Mouse (Mus musculus): ENCODE results near the gene Gpr179. TPM values are rescaled to one million over a fixed set of nuclear protein-coding genes. Genes with fewer than 3 reads are reported as not detected.

The Gpr179 gene
- polyA plus RNA-seq, 1 experiment from 2014 or later: 0.05 TPM

DNA sequence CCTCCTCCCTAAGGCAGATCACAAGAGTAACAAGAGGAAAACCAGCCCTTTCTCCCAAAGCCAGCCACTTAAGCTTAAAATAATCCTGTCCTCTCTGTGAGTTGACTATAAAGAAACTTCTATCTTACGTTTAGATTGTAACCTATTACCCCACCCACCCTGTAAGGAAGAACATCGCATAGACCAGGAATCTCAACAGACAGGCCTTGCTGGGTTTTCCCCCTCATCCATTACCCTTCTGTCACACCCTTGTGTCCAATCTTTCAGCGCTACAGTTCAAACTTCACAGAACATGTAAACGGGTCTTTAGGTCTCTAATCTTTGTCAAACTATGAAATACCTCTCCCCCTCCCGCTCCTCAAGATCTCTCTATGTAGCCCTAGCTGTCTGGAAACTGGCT is 47.2 kb downstream of the Gpr179 start:
- H3K27ac ChIP-seq: no peak overlapping the region
- H3K9me3 ChIP-seq (replicated peaks): no peaks in the 10 kb centered on the region
- H3K4me3 ChIP-seq: no peak overlapping the region
- no peak overlapping the region for H3K4me2 ChIP-seq
- WGBS: 63% methylated on average over 5 of the region's 5 CpGs
- H3K9ac ChIP-seq: no peak overlapping the region
- H3K36me3 ChIP-seq: no peaks in the 10 kb centered on the region
- no peaks in the 10 kb centered on the region for H3K27me3 ChIP-seq
- no peak for ATAC-seq (replicated peaks; ENCODE audit: insufficient number of reproducible peaks, insufficient read depth, low FRiP score, low read depth)
- H3K4me1 ChIP-seq (replicated peaks): peaks cover 38% of the 10 kb centered on the region

DNA sequence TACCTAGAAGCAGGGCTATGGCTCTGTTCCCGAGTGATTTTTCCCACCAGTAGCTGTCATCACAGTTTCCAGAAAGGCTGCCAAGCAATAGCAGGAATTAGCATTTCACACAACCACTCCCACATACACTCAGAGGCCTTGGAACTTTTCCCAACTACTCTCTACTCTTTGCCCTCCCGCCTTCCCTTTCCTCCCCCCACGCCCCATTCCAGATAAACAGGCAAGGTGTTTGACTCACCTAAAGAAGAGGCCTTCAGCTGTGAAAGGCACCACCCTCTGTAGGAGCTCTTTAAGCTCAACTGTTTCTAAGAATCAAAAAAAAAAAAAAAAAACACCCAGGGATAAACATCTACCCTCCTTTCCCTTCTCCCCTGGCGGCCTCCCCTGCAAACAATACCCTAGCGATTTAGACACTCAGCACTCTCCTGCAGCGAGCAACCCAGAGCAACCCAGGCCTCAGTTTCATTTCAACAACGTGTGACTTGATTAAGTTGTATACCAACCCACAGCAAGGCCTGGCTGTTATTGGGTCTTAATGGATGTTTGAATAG is 49.6 kb downstream of the Gpr179 start:
- peak overlapping the region; percentile 89 for H3K27ac ChIP-seq
- no peaks in the 10 kb centered on the region for H3K27me3 ChIP-seq
- 13% methylated on average over 7 of the region's 7 CpGs for WGBS
- no peaks in the 10 kb centered on the region for H3K36me3 ChIP-seq
- H3K4me1 ChIP-seq (replicated peaks): peaks cover 31% of the 10 kb centered on the region
- H3K4me3 ChIP-seq: no peak overlapping the region
- H3K4me2 ChIP-seq: peak overlapping the region; percentile 24; the same call in 1 of the 2 replicates
- ATAC-seq (replicated peaks; ENCODE audit: insufficient number of reproducible peaks, insufficient read depth, low FRiP score, low read depth): peak; percentile 87
- H3K9ac ChIP-seq: 0 out of 2 replicates have a peak overlapping the region, but pooled peaks have one; percentile 14
- H3K9me3 ChIP-seq (replicated peaks): no peaks in the 10 kb centered on the region

DNA sequence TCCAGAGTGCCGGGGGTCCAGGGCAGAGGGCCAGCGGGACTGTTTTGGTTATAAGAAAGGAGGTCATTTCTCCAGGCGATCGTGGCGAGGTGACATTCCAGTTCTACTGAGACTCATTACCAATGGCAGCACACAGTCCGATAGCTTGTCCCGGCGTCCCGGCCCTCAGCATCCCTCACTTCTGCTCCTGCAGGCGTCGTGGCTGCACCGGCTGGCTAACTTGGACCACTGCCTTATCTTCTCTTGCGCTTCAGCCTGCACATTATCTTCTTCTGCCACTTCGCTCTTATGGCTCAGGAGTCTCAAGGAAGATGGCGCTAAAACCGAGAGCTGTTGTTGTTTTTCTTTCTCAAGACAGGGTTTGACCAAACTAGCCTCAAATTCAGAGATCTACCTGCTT is 50.5 kb downstream of the Gpr179 start:
- Histone ChIP-seq H3K27me3 (no peaks in the 10 kb centered on the region), H3K27ac (peak overlapping the region; percentile 89), H3K4me2 (no peak overlapping the region), H3K4me3 (no peak overlapping the region), H3K9ac (no peak overlapping the region), H3K9me3 (replicated peaks) (no peaks in the 10 kb centered on the region), H3K36me3 (no peaks in the 10 kb centered on the region), H3K4me1 (replicated peaks) (peaks cover 31% of the 10 kb centered on the region)
- WGBS: 63% methylated on average over 16 of the region's 16 CpGs
- no peak for ATAC-seq (replicated peaks; ENCODE audit: insufficient number of reproducible peaks, insufficient read depth, low FRiP score, low read depth)

DNA sequence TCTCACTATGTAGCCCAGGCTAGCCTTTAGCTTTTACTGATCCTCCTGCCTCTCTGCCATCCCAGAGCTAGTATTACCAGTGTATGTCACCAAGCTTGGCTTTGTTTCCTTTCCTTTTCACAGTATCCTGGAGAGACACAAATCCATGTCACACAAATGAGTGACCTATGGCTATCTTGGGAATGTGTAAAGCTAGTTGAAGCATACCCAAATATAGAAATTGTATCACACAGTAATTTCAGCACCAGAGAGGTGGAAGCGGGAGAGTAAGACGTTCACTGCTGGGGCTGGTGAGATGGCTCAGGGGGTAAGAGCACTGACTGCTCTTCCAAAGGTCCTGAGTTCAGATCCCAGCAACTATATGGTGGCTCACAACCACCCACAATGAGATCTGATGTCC is 51.9 kb downstream of the Gpr179 start:
- Histone ChIP-seq H3K36me3 (no peaks in the 10 kb centered on the region), H3K27ac (peak overlapping the region; percentile 89), H3K9ac (no peak overlapping the region), H3K4me1 (replicated peaks) (peaks cover 31% of the 10 kb centered on the region), H3K4me3 (no peak overlapping the region), H3K27me3 (no peaks in the 10 kb centered on the region), H3K9me3 (replicated peaks) (no peaks in the 10 kb centered on the region), H3K4me2 (no peak overlapping the region)
- ATAC-seq (replicated peaks; ENCODE audit: insufficient number of reproducible peaks, insufficient read depth, low FRiP score, low read depth): peak; percentile 56; the same call in 1 of the 2 replicates
- 57% methylated on average over 2 of the region's 2 CpGs for WGBS

DNA sequence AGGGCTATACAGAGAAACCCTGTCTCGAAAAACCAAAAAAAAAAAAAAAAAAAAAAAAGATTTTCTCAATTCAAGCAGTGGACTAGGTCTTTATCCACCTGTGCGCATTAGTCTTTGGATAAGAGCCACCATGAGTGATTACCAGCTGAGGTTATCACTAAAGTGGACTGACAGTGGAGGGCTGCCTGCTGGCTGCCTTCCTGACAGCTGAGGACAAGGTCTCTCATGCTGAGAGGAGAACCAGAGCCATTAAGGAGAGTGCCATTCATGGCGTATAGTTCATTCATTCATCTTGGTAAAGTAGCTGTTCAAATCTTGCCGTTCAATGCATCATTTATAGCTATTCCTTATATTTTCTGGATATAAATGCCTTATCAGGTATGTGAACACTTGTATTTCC is 55.3 kb downstream of the Gpr179 start:
- H3K27ac ChIP-seq: no peak overlapping the region
- no peaks in the 10 kb centered on the region for H3K27me3 ChIP-seq
- no peaks in the 10 kb centered on the region for H3K36me3 ChIP-seq
- WGBS: 58% methylated on average over 3 of the region's 4 CpGs
- H3K4me3 ChIP-seq: no peak overlapping the region
- H3K4me1 ChIP-seq (replicated peaks): peaks cover 13% of the 10 kb centered on the region
- no peak overlapping the region for H3K4me2 ChIP-seq
- no peak overlapping the region for H3K9ac ChIP-seq
- ATAC-seq (replicated peaks; ENCODE audit: insufficient number of reproducible peaks, insufficient read depth, low FRiP score, low read depth): no peak
- no peaks in the 10 kb centered on the region for H3K9me3 ChIP-seq (replicated peaks)

DNA sequence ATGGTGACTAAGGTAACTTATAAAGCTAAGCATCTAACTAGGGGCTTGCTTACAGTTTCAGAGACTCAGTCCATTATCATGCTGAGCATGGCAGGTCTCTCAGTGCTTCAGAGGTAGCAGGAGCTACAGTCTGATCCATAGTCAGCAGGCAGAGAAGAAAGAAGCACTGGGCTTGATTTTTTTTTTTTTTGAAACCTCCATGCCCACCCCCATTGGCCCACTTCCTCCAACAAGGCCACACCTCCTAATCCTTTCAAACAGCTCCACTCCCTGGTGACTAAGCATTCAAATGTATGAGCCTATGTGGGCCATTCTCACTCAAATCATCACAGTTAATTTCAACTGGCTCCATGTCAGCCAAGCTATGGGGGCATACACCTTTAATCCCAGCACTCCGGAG is 59.1 kb downstream of the Gpr179 start:
- no peak overlapping the region for H3K27ac ChIP-seq
- ATAC-seq (replicated peaks; ENCODE audit: insufficient number of reproducible peaks, insufficient read depth, low FRiP score, low read depth): no peak
- no peak overlapping the region for H3K4me3 ChIP-seq
- no peak overlapping the region for H3K9ac ChIP-seq
- 74% methylated on average over 1 of the region's 1 CpGs for WGBS
- H3K9me3 ChIP-seq (replicated peaks): no peaks in the 10 kb centered on the region
- H3K27me3 ChIP-seq: no peaks in the 10 kb centered on the region
- no peaks in the 10 kb centered on the region for H3K36me3 ChIP-seq
- H3K4me2 ChIP-seq: no peak overlapping the region
- H3K4me1 ChIP-seq (replicated peaks): 0 out of 2 replicates have a peak, but pooled peaks cover 2% of the 10 kb centered on the region

DNA sequence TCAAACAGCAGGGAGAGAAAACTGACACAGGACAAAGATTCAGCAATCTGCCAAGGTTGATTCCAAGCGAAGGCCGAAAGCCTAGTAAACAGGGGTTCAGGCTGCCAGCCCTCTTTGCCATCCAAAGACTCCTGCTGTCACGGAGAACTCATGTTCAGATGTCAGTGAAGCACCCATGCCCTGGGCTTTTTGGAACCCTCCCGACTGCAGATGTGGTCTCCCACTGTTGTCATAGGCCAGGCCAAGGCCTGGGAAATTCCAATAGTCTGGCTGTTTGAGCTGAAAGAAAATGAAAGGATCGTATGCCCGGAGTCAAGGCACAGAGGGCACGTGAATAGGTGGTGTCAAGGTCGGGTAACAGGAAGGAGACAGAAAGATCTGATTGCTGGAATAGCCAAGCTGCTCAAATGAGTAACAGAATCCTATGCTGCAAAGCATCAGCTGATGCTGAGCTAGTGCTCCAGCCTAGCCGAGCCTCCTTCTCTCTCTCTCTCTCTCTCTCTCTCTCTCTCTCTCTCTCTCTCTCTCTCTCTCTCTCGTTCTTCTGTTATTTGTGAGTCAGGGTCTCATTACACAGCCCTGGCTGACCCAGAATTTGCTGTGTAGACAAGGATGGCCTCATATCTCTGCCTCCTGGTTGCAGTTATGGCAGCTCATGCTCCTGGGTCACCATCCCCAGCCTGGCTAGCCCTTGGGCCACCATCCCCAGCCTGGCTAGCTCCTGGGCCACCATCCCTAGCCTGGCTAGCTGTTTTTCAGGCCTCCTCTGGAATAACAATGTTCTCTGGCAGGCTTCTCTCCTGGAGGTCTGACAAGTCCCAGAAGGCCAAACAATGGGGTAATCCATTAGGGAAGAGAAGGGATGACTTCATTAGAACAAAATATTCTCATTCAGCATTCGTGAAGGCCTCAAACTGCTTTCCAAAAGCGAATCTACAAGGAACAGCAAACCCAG is 62.3 kb downstream of the Gpr179 start:
- no peaks in the 10 kb centered on the region for H3K27me3 ChIP-seq
- no peak overlapping the region for H3K4me3 ChIP-seq
- no peaks in the 10 kb centered on the region for H3K36me3 ChIP-seq
- 55% methylated on average over 12 of the region's 12 CpGs for WGBS
- H3K4me2 ChIP-seq: no peak overlapping the region
- peaks cover 16% of the 10 kb centered on the region for H3K4me1 ChIP-seq (replicated peaks)
- no peak overlapping the region for H3K9ac ChIP-seq
- H3K9me3 ChIP-seq (replicated peaks): no peaks in the 10 kb centered on the region
- no peak for ATAC-seq (replicated peaks; ENCODE audit: insufficient number of reproducible peaks, insufficient read depth, low FRiP score, low read depth)
- H3K27ac ChIP-seq: no peak overlapping the region

DNA sequence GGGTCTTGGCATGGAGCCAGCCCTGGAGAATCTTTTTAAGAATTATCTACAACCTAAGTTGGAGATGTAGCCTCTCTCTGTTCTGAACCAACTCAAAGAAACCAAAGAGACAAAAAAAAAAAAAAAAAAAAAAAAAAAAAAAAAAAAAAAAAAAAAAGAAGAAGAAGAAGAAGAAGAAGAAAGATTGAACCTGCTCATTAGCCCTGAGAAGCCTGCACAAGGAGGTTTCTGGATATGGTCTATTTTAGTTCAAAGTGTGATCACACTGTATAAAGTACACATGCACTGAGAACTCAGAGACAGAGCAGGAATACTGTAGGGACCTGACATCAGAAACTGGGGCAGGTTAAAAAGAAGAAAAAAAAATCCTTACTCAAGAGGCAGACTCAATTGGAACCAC is 64.2 kb downstream of the Gpr179 start:
- no peaks in the 10 kb centered on the region for H3K36me3 ChIP-seq
- no peaks in the 10 kb centered on the region for H3K9me3 ChIP-seq (replicated peaks)
- no peak overlapping the region for H3K4me3 ChIP-seq
- no peak overlapping the region for H3K4me2 ChIP-seq
- H3K9ac ChIP-seq: no peak overlapping the region
- no peak for ATAC-seq (replicated peaks; ENCODE audit: insufficient number of reproducible peaks, insufficient read depth, low FRiP score, low read depth)
- H3K27me3 ChIP-seq: no peaks in the 10 kb centered on the region
- no peak overlapping the region for H3K27ac ChIP-seq
- peaks cover 16% of the 10 kb centered on the region for H3K4me1 ChIP-seq (replicated peaks)

DNA sequence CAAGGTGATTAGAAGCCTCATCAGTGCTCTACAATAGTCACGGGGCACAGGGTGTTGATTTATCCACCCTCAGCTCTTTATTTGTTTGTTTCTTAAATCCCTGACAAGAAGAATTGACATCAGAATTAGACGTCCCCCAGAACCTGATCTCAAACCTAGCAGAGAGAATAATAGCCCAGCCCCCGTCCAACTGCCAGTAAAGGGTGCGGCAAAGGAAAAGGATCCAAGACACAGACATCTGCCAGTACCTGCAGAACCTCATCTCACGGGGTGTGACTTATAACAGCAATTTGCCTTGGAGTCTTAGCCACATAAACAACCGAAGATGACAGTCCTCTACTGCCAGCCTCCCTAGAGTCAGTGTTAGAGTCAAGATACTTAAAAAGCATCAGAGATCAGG is 64.9 kb downstream of the Gpr179 start:
- Histone ChIP-seq H3K4me2 (no peak overlapping the region), H3K9ac (no peak overlapping the region)
- 65% methylated on average over 6 of the region's 6 CpGs for WGBS

DNA sequence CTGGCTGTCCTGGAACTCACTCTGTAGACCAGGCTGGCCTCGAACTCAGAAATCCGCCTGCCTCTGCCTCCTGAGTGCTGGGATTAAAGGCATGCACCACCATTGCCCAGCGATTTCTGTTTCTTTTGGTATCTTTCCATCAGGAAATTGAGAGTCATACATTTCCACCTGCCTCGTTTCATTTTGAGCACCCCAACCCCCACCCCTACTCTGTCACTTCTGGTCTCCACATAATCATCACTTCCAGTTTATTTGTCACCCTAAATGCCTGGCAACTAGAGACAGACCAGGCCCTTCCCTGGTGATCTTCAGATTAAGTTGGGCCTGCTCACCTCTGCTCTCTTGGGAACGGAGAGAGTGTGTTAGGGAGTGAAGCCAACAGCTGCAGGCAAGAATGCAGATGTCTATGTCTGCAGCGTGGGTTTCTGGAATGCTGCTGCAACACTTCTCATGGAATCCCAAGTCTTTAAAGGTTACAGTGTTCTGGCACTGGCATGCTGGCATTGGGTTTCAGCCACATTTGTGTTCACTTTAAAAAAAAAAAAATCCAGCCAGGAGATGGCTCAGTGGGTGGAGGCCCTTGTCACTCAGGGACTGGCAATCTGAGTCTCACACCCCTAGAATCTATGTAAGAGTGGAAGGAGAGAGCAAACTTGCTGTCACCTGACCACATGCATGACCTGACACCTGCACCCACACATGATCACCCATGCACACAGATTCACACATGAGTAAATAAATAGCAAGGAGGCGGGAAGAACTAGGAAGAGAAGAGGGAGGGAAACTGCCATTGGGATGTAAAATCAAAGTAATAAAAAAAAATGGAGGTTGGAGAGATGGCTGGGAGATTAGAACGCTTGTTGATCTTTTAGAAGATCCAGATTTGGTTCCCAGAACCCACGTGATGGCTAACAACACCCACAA is 65.8 kb downstream of the Gpr179 start:
- H3K27ac ChIP-seq: peak overlapping the region; percentile 52
- H3K36me3 ChIP-seq: no peaks in the 10 kb centered on the region
- 58% methylated on average over 9 of the region's 9 CpGs for WGBS
- H3K4me1 ChIP-seq (replicated peaks): peaks cover 16% of the 10 kb centered on the region
- H3K9me3 ChIP-seq (replicated peaks): no peaks in the 10 kb centered on the region
- H3K27me3 ChIP-seq: no peaks in the 10 kb centered on the region
- H3K9ac ChIP-seq: no peak overlapping the region
- H3K4me2 ChIP-seq: no peak overlapping the region
- H3K4me3 ChIP-seq: no peak overlapping the region
- 0 out of 2 replicates have a peak, but pooled peaks have one; percentile 22 for ATAC-seq (replicated peaks; ENCODE audit: insufficient number of reproducible peaks, insufficient read depth, low FRiP score, low read depth)

More for the DNA sequence above, 64.9 kb downstream of the Gpr179 start:
- Histone ChIP-seq H3K27ac (no peak overlapping the region), H3K4me1 (replicated peaks) (peaks cover 16% of the 10 kb centered on the region), H3K9me3 (replicated peaks) (no peaks in the 10 kb centered on the region), H3K4me3 (no peak overlapping the region), H3K36me3 (no peaks in the 10 kb centered on the region), H3K27me3 (no peaks in the 10 kb centered on the region)
- ATAC-seq (replicated peaks; ENCODE audit: insufficient number of reproducible peaks, insufficient read depth, low FRiP score, low read depth): no peak

DNA sequence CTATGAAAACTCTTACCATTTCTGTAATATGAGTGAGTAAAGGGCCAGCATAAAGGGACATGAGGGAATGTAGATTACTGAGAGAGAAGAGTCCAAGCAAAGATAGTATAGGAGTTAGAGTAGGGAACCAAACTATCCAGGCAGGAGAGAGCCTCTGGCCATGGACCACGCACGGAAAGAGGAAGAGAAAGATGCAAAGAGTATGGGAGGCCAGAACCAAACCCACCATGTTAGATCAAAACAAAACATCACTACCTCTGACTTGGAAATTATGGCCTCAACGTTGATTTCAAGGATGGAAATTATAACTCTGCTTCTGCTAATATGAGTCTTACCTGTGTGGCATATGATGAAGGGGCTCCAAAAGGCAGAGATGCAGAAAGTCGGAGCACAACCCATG is 67.0 kb downstream of the Gpr179 start:
- Histone ChIP-seq H3K27me3 (no peaks in the 10 kb centered on the region), H3K4me3 (no peak overlapping the region), H3K4me1 (replicated peaks) (peaks cover 19% of the 10 kb centered on the region), H3K36me3 (no peaks in the 10 kb centered on the region), H3K27ac (no peak overlapping the region), H3K9me3 (replicated peaks) (no peaks in the 10 kb centered on the region), H3K9ac (no peak overlapping the region), H3K4me2 (no peak overlapping the region)
- ATAC-seq (replicated peaks; ENCODE audit: insufficient number of reproducible peaks, insufficient read depth, low FRiP score, low read depth): no peak
- 83% methylated on average over 4 of the region's 4 CpGs for whole genome bisulfite sequencing
